Mouse (Mus musculus) brain, embryonic 14.5 days (tissue): Measurements from ENCODE around the gene Nsun2.

Experiments used
- CTCF ChIP-seq: fragments of 200-500 bp; IDR thresholded peaks from 2 replicates; pipeline ENCODE4 v1.5.1; 2012; ENCODE audit warnings: inconsistent platforms, mild to moderate bottlenecking, moderate library complexity, borderline replicate concordance; ENCODE audit not compliant: insufficient read depth, insufficient read length; ENCODE audit errors: extremely low read depth
- POLR2A ChIP-seq: fragments of 200-500 bp; IDR thresholded peaks from 2 replicates; pipeline ENCODE4 v1.6.1; 2012; ENCODE audit warnings: mild to moderate bottlenecking, inconsistent platforms, borderline replicate concordance; ENCODE audit not compliant: poor library complexity, insufficient read depth, insufficient read length, severe bottlenecking; ENCODE audit errors: extremely low read depth

DNA sequence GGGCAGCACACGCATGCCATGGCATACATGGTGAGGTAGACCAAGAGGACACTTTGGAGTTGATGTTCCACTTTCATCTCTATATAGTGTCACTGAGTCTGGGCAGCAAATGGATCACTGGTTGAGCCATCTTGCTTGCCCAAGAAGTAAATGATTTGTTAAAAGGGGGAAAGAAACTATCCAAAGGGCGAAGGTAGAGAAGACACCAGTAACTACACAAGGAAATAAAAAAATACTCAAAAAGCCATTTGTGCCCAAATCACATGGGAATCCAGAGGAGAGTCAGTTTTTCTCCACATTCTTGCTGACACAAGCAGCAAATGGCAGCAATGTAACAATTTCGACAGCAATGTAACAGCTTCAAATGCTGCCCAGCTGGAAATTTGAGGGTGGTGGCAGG lies 39.0 kb downstream of the Nsun2 start:
- TF ChIP-seq CTCF (no peak), POLR2A (no peak)
